Mouse (Mus musculus) kidney, adult 18-20 months (tissue): ENCODE measurements around the gene Zfp444.

Experiments used
- DNase-seq: peaks from one replicate; pipeline ENCODE4 v3.0.0; 2021

Zfp444 gene

DNA sequence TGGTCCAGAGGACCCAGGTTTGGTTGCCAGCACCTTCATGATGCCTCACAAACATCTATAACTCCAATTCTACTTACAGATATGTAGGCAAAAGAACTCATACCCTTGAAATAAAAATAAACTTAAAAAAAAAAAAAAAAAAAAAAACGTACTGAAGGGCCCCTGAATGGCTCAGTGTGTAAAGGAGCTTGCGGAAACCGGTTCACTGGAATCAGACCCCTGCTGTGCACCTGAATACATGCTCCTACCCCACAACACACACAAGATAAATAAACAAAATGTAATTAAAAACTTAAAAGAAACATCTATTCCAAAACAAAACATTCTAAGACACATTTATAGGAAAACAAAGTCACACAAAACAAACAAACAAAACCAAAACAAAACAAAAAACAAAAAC, 48.1 kb downstream of the Zfp444 start:
- no peak for DNase-seq

DNA sequence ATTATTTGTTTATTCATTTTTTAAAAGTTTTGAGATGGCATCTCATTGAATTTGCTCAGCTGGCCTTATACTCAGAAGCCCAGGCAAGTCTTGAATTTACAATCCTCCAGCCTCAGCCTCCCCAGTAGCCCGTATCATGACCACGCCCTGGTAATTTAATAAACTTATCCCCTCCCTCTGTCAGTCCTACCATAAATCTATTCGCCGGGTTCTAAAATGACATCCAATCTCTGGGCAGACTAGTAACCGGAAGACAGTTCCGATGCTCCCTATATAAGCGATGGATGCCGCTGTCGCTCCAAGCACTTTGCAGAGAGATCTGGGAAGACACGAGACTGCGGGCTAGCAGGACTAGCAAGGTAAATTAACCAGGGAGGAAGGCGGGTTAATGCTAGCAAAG, 50.0 kb downstream of the Zfp444 start, which contains the start of gene Zscan5b:
Zscan5b (plus strand) TSS at position 301 of the 400 bp plus-strand sequence.
- DNase-seq: no peak

DNA sequence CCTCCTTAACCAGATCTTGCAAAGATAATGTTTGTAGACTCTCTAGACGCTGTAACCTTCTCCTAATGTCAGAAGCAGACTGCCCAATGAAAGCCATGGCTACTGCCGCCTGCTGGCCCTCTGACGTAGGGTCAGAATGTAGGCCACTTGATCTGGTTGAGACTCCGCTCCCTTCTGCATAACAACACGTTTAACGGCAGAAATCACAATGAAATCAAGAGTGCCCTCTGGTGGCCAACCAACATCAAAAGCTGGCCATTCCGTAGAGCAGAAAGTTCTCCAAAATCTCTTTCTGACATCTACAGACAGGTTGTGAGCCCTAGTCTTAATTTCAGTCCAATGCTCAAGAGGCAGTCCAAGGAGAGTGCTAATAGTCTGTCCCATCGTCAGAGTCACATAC, 56.5 kb downstream of the Zfp444 start:
- peak; percentile 32 for DNase-seq

DNA sequence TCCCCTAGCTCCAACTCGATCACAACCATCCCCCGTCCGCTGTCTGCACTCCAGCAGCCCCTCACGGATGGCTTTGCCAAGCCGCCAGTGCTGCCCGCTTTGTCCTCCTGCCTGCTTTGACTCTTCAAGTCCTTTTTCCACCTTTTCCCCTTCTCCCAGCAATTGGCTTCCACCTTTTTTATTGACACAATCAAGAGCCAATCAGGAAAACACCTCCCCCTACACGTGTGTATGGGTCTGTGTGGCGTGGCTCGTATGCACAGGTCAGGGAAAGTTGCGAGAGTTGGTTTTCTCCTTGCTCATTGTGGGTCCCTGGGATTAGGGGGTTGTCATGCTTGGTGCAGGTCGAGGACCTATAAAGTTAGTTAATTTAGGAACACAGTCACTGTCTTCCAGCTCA, 67.8 kb downstream of the Zfp444 start:
- no peak for DNase-seq

DNA sequence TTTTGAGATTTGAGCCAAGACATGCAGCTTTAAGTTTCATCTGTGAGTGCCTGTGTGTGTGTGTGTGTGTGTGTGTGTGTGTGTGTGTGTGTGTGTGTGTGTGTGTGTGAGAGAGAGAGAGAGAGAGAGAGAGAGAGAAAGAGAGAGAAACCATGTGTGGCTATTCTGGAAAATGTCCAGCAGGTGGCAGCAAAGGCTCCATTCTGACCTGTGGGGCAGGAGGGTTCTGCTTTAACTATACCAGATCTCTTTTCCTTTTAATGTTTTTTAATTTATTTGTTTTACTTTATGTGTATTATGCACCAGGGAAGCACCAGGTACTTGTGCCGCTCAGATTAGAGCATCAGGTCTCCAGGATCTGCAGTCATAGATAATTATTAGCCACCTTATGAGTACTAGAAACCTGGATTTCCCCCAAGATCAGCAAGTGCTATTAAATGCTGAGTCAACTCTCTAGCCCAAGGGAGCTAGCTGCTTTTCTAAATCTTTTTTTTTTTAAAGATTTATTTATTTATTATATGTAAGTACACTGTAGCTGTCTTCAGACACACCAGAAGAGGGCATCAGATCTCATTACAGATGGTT, 68.9 kb downstream of the Zfp444 start:
- peak; percentile 44 for DNase-seq
